Mouse (Mus musculus): ENCODE results near the gene Cryge. TPM values are rescaled to one million over a fixed set of nuclear protein-coding genes. Genes with fewer than 3 reads are reported as not detected.

Cryge gene
- polyA plus RNA-seq, 1 experiment, result not detected

GRCm38 (mm10) chr1:65046401-65047109, 4.4 kb downstream of the Cryge start:
- no peak for DNase-seq (ENCODE audit: low read depth in 1 of 2, low spot score in 2 of 2)

GRCm38 (mm10) chr1:65043433-65043832, 7.5 kb downstream of the Cryge start:
- TF ChIP-seq POLR2A (IDR thresholded peaks at IDR 0.05; ENCODE audit: low read depth, low read length), result no peak
- no peak for TF ChIP-seq CTCF (IDR thresholded peaks at IDR 0.05; ENCODE audit: extremely low read depth, insufficient read depth, insufficient read length, insufficient replicate concordance)
- no peaks in the 10 kb centered on the region for H3K4me1 ChIP-seq (ENCODE audit: control insufficient read depth, insufficient read depth, insufficient read length)
- WGBS, result 85% methylated on average over 2 of the region's 2 CpGs
- no peak overlapping the region for H3K27ac ChIP-seq (ENCODE audit: insufficient read depth, low read length)
- no peaks in the 10 kb centered on the region for H3K27me3 ChIP-seq (ENCODE audit: control insufficient read depth, insufficient read depth, low read length)
- no peak for DNase-seq (ENCODE audit: low read depth in 1 of 2, low spot score in 2 of 2)
- no peak overlapping the region for H3K4me3 ChIP-seq (ENCODE audit: extremely low read depth, insufficient read depth, insufficient read length)
- no peaks in the 10 kb centered on the region for H3K36me3 ChIP-seq (ENCODE audit: control insufficient read depth, insufficient read depth, low read length)

More at GRCm38 (mm10) chr1:65046401-65047109, 4.4 kb downstream of the Cryge start:
- H3K4me1 ChIP-seq (ENCODE audit: control insufficient read depth, insufficient read depth, insufficient read length), result no peaks in the 10 kb centered on the region
- TF ChIP-seq CTCF (IDR thresholded peaks at IDR 0.05; ENCODE audit: extremely low read depth, insufficient read depth, insufficient read length, insufficient replicate concordance) (no peak), POLR2A (IDR thresholded peaks at IDR 0.05; ENCODE audit: low read depth, low read length) (no peak)
- H3K27me3 ChIP-seq (ENCODE audit: control insufficient read depth, insufficient read depth, low read length), result no peaks in the 10 kb centered on the region
- H3K36me3 ChIP-seq (ENCODE audit: control insufficient read depth, insufficient read depth, low read length), result no peaks in the 10 kb centered on the region
- WGBS, result 35% methylated on average over 8 of the region's 8 CpGs
- no peak overlapping the region for H3K27ac ChIP-seq (ENCODE audit: insufficient read depth, low read length)
- no peak overlapping the region for H3K4me3 ChIP-seq (ENCODE audit: extremely low read depth, insufficient read depth, insufficient read length)

GRCm38 (mm10) chr1:65041837-65042236, 9.1 kb downstream of the Cryge start:
- Histone ChIP-seq H3K4me1 (ENCODE audit: control insufficient read depth, insufficient read depth, insufficient read length) (no peaks in the 10 kb centered on the region), H3K27ac (ENCODE audit: insufficient read depth, low read length) (no peak overlapping the region), H3K27me3 (ENCODE audit: control insufficient read depth, insufficient read depth, low read length) (no peaks in the 10 kb centered on the region), H3K36me3 (ENCODE audit: control insufficient read depth, insufficient read depth, low read length) (no peaks in the 10 kb centered on the region), H3K4me3 (ENCODE audit: extremely low read depth, insufficient read depth, insufficient read length) (no peak overlapping the region)
- WGBS, result 95% methylated on average over 3 of the region's 3 CpGs
- TF ChIP-seq POLR2A (IDR thresholded peaks at IDR 0.05; ENCODE audit: low read depth, low read length), result no peak
- no peak for TF ChIP-seq CTCF (IDR thresholded peaks at IDR 0.05; ENCODE audit: extremely low read depth, insufficient read depth, insufficient read length, insufficient replicate concordance)
- DNase-seq (ENCODE audit: low read depth in 1 of 2, low spot score in 2 of 2), result no peak

GRCm38 (mm10) chr1:65040806-65041205, 10.1 kb downstream of the Cryge start:
- TF ChIP-seq CTCF (IDR thresholded peaks at IDR 0.05; ENCODE audit: extremely low read depth, insufficient read depth, insufficient read length, insufficient replicate concordance) (no peak), POLR2A (IDR thresholded peaks at IDR 0.05; ENCODE audit: low read depth, low read length) (no peak)
- WGBS, result 85% methylated on average over 6 of the region's 6 CpGs
- Histone ChIP-seq H3K4me3 (ENCODE audit: extremely low read depth, insufficient read depth, insufficient read length) (no peak overlapping the region), H3K36me3 (ENCODE audit: control insufficient read depth, insufficient read depth, low read length) (no peaks in the 10 kb centered on the region), H3K27ac (ENCODE audit: insufficient read depth, low read length) (no peak overlapping the region), H3K27me3 (ENCODE audit: control insufficient read depth, insufficient read depth, low read length) (no peaks in the 10 kb centered on the region), H3K4me1 (ENCODE audit: control insufficient read depth, insufficient read depth, insufficient read length) (no peaks in the 10 kb centered on the region)
- no peak for DNase-seq (ENCODE audit: low read depth in 1 of 2, low spot score in 2 of 2)

- DNase-seq (ENCODE audit: low read depth in 1 of 2, low spot score in 2 of 2), result no peak
- Histone ChIP-seq H3K4me1 (ENCODE audit: control insufficient read depth, insufficient read depth, insufficient read length) (no peaks in the 10 kb centered on the region), H3K36me3 (ENCODE audit: control insufficient read depth, insufficient read depth, low read length) (no peaks in the 10 kb centered on the region), H3K27ac (ENCODE audit: insufficient read depth, low read length) (no peak overlapping the region), H3K4me3 (ENCODE audit: extremely low read depth, insufficient read depth, insufficient read length) (no peak overlapping the region), H3K27me3 (ENCODE audit: control insufficient read depth, insufficient read depth, low read length) (no peaks in the 10 kb centered on the region)
- TF ChIP-seq POLR2A (IDR thresholded peaks at IDR 0.05; ENCODE audit: low read depth, low read length), result no peak
- TF ChIP-seq CTCF (IDR thresholded peaks at IDR 0.05; ENCODE audit: extremely low read depth, insufficient read depth, insufficient read length, insufficient replicate concordance), result no peak
- 81% methylated on average over 3 of the region's 3 CpGs for WGBS
Measured at GRCm38 (mm10) chr1:65039679-65040078, 11.3 kb downstream of the Cryge start.

- no peak for TF ChIP-seq POLR2A (IDR thresholded peaks at IDR 0.05; ENCODE audit: low read depth, low read length)
- no peak for TF ChIP-seq CTCF (IDR thresholded peaks at IDR 0.05; ENCODE audit: extremely low read depth, insufficient read depth, insufficient read length, insufficient replicate concordance)
- WGBS, result 68% methylated on average over 2 of the region's 2 CpGs
Measured at GRCm38 (mm10) chr1:65037542-65037941, 13.4 kb downstream of the Cryge start.

GRCm38 (mm10) chr1:65035513-65035912, 15.4 kb downstream of the Cryge start:
- H3K36me3 ChIP-seq (ENCODE audit: control insufficient read depth, insufficient read depth, low read length), result no peaks in the 10 kb centered on the region
- no peak overlapping the region for H3K4me3 ChIP-seq (ENCODE audit: extremely low read depth, insufficient read depth, insufficient read length)
- H3K4me1 ChIP-seq (ENCODE audit: control insufficient read depth, insufficient read depth, insufficient read length), result no peaks in the 10 kb centered on the region
- H3K27ac ChIP-seq (ENCODE audit: insufficient read depth, low read length), result no peak overlapping the region
- TF ChIP-seq POLR2A (IDR thresholded peaks at IDR 0.05; ENCODE audit: low read depth, low read length) (no peak), CTCF (IDR thresholded peaks at IDR 0.05; ENCODE audit: extremely low read depth, insufficient read depth, insufficient read length, insufficient replicate concordance) (no peak)
- no peaks in the 10 kb centered on the region for H3K27me3 ChIP-seq (ENCODE audit: control insufficient read depth, insufficient read depth, low read length)
- no peak for DNase-seq (ENCODE audit: low read depth in 1 of 2, low spot score in 2 of 2)
- WGBS, result 68% methylated on average over 3 of the region's 3 CpGs

More at GRCm38 (mm10) chr1:65037542-65037941, 13.4 kb downstream of the Cryge start:
- DNase-seq (ENCODE audit: low read depth in 1 of 2, low spot score in 2 of 2), result no peak
- Histone ChIP-seq H3K4me1 (ENCODE audit: control insufficient read depth, insufficient read depth, insufficient read length) (no peaks in the 10 kb centered on the region), H3K36me3 (ENCODE audit: control insufficient read depth, insufficient read depth, low read length) (no peaks in the 10 kb centered on the region), H3K4me3 (ENCODE audit: extremely low read depth, insufficient read depth, insufficient read length) (no peak overlapping the region), H3K27ac (ENCODE audit: insufficient read depth, low read length) (no peak overlapping the region), H3K27me3 (ENCODE audit: control insufficient read depth, insufficient read depth, low read length) (no peaks in the 10 kb centered on the region)
